Comparison of ENCODE assay signal across 15 mouse cellular contexts in genomic region chr5:20778274-20778984, GRCm38 (mm10).
A peak's percentile ranks its signal among the peaks of the same experiment; 100 is the strongest.
DNase-seq lines count a peak whose midpoint lies in the region; ATAC-seq and TF ChIP-seq lines count a peak whose summit lies in the region.
"Had no signal": no experiment of that assay in that cellular context is flagged by ENCODE, and none has a peak within 500 bp of the region (broad histone marks: within the 10 kb centered on the region; RNA-seq: fewer than 3 reads in every experiment).

No protein-coding gene starts in this region.

- no peaks in the 10 kb centered on the region for H3K27me3 ChIP-seq in heart, embryonic 14.5 days (ENCODE audit: control insufficient read depth, insufficient read depth, low read length)
- H3K27me3 ChIP-seq in G1E (ENCODE audit: insufficient read depth, low read length): no peaks in the 10 kb centered on the region
- no peaks in the 10 kb centered on the region for H3K27me3 ChIP-seq in embryonic facial prominence, embryonic 13.5 days
- no peaks in the 10 kb centered on the region for H3K27me3 ChIP-seq in liver, embryonic 13.5 days
- H3K27me3 ChIP-seq in neural tube, embryonic 15.5 days (replicated peaks): no peaks in the 10 kb centered on the region
- H3K27me3 ChIP-seq: kidney, embryonic 15.5 days; neural tube, embryonic 13.5 days had no signal

- WGBS in heart, embryonic 14.5 days: 45% methylated on average over 8 of the region's 8 CpGs
- WGBS in embryonic facial prominence, embryonic 13.5 days: 74% methylated on average over 8 of the region's 8 CpGs
- 60% methylated on average over 8 of the region's 8 CpGs for WGBS in liver, embryonic 13.5 days (ENCODE audit: insufficient replicate concordance)
- WGBS in neural tube, embryonic 15.5 days: 86% methylated on average over 8 of the region's 8 CpGs

- H3K4me1 ChIP-seq in heart, embryonic 14.5 days (ENCODE audit: control insufficient read depth in 2 of 2, insufficient read depth in 2 of 2, low read length in 2 of 2): peaks cover 4 to 6% of the 10 kb centered on the region in 2 experiments; a peak in 2 of 4 replicates
- H3K4me1 ChIP-seq in G1E (ENCODE audit: insufficient read depth, low read depth, low read length): peaks cover 31% of the 10 kb centered on the region
- H3K4me1 ChIP-seq in embryonic facial prominence, embryonic 13.5 days: peaks cover 13% of the 10 kb centered on the region
- peaks cover 15% of the 10 kb centered on the region for H3K4me1 ChIP-seq in liver, embryonic 13.5 days (replicated peaks)
- H3K4me1 ChIP-seq in neural tube, embryonic 15.5 days: no peaks in the 10 kb centered on the region
- H3K4me1 ChIP-seq: kidney, embryonic 15.5 days; midbrain, embryonic 10.5 days; neural tube, embryonic 13.5 days had no signal

- no peak for DNase-seq in heart, adult 18-20 months
- DNase-seq in G1E (ENCODE audit: low spot score): peak; percentile 33
- peak; percentile 34 for DNase-seq in liver, embryonic 13.5 days
- no peak for DNase-seq in kidney, adult 18-20 months
- DNase-seq in B cell, adult 2 months: no peak
- DNase-seq: adrenal gland, postnatal 14 days; layer of hippocampus, postnatal 36 days; right cerebral cortex, postnatal 14 days had no signal

- H3K27ac ChIP-seq in heart, embryonic 14.5 days (replicated peaks in 1 of 2; ENCODE audit: control insufficient read depth in 1 of 2, insufficient read depth in 1 of 2, low read depth in 2 of 2, low read length in 2 of 2): peak overlapping the region; percentile 27 to 37; a peak in 1 of 4 replicates
- H3K27ac ChIP-seq in embryonic facial prominence, embryonic 13.5 days: peak overlapping the region; percentile 84
- H3K27ac ChIP-seq in liver, embryonic 13.5 days: no peak overlapping the region; the same call in 1 of the 2 replicates
- no peak overlapping the region for H3K27ac ChIP-seq in neural tube, embryonic 15.5 days (replicated peaks)
- H3K27ac ChIP-seq: hindbrain, embryonic 14.5 days; kidney, embryonic 15.5 days; midbrain, embryonic 10.5 days; neural tube, embryonic 13.5 days had no signal

- H3K9me3 ChIP-seq in heart, embryonic 14.5 days (ENCODE audit: control insufficient read depth, low read length): no peaks in the 10 kb centered on the region
- H3K9me3 ChIP-seq in G1E (replicated peaks): no peaks in the 10 kb centered on the region
- H3K9me3 ChIP-seq in embryonic facial prominence, embryonic 13.5 days: no peaks in the 10 kb centered on the region
- no peaks in the 10 kb centered on the region for H3K9me3 ChIP-seq in liver, embryonic 13.5 days (replicated peaks)
- H3K9me3 ChIP-seq in neural tube, embryonic 15.5 days (replicated peaks): no peaks in the 10 kb centered on the region
- H3K9me3 ChIP-seq: kidney, embryonic 15.5 days; midbrain, embryonic 10.5 days; neural tube, embryonic 13.5 days had no signal

- no peak overlapping the region for H3K4me2 ChIP-seq in heart, embryonic 14.5 days (ENCODE audit: low read length)
- peak overlapping the region; percentile 20 for H3K4me2 ChIP-seq in embryonic facial prominence, embryonic 13.5 days
- H3K4me2 ChIP-seq in liver, embryonic 13.5 days: no peak overlapping the region
- H3K4me2 ChIP-seq in neural tube, embryonic 15.5 days: no peak overlapping the region
- H3K4me2 ChIP-seq: hindbrain, embryonic 14.5 days; kidney, embryonic 15.5 days; neural tube, embryonic 13.5 days had no signal

- H3K4me3 ChIP-seq in heart, embryonic 14.5 days (ENCODE audit: control insufficient read depth in 1 of 2, insufficient read depth in 1 of 2, low read depth in 1 of 2, low read length in 2 of 2): no peak overlapping the region
- H3K4me3 ChIP-seq in G1E (ENCODE audit: low read depth, low read length): no peak overlapping the region; the same call in 1 of the 2 replicates
- H3K4me3 ChIP-seq in embryonic facial prominence, embryonic 13.5 days: no peak overlapping the region
- H3K4me3 ChIP-seq in liver, embryonic 13.5 days (replicated peaks): no peak overlapping the region
- H3K4me3 ChIP-seq in neural tube, embryonic 15.5 days (replicated peaks): no peak overlapping the region
- H3K4me3 ChIP-seq: kidney, embryonic 15.5 days; midbrain, embryonic 10.5 days; neural tube, embryonic 13.5 days had no signal

- no peak for TF ChIP-seq CTCF in G1E (IDR thresholded peaks at IDR 0.05; ENCODE audit: low read depth, low read length)

- H3K36me3 ChIP-seq in heart, embryonic 14.5 days (ENCODE audit: control insufficient read depth, insufficient read depth, low read length): peaks cover 35% of the 10 kb centered on the region
- H3K36me3 ChIP-seq in G1E (replicated peaks): peaks cover 66% of the 10 kb centered on the region
- peaks cover 8% of the 10 kb centered on the region; the same call in 1 of the 2 replicates for H3K36me3 ChIP-seq in embryonic facial prominence, embryonic 13.5 days
- H3K36me3 ChIP-seq in liver, embryonic 13.5 days: peaks cover 5% of the 10 kb centered on the region; the same call in 1 of the 2 replicates
- H3K36me3 ChIP-seq in neural tube, embryonic 15.5 days: peaks cover 7% of the 10 kb centered on the region; the same call in 1 of the 2 replicates

- peak; percentile 66; the same call in 1 of the 2 replicates for ATAC-seq in heart, embryonic 14.5 days (ENCODE audit: insufficient number of reproducible peaks, insufficient read depth, low FRiP score, low read depth)
- ATAC-seq in G1E (ENCODE audit: extremely low read depth, insufficient number of reproducible peaks, low FRiP score, poor library complexity, severe bottlenecking): peak; percentile 81
- ATAC-seq in embryonic facial prominence, embryonic 13.5 days (ENCODE audit: insufficient number of reproducible peaks, insufficient read depth, low FRiP score, low TSS enrichment, low read depth): no peak
- ATAC-seq in liver, embryonic 13.5 days (ENCODE audit: low read depth): peak; percentile 90
- ATAC-seq in neural tube, embryonic 15.5 days (ENCODE audit: low FRiP score): no peak

- no peak overlapping the region for H3K9ac ChIP-seq in heart, embryonic 14.5 days (ENCODE audit: low read length)
- H3K9ac ChIP-seq in embryonic facial prominence, embryonic 13.5 days: no peak overlapping the region
- H3K9ac ChIP-seq in liver, embryonic 13.5 days: peak overlapping the region; percentile 13; the same call in 1 of the 2 replicates
- no peak overlapping the region for H3K9ac ChIP-seq in neural tube, embryonic 15.5 days (replicated peaks)
- H3K9ac ChIP-seq: hindbrain, embryonic 14.5 days; kidney, embryonic 15.5 days; neural tube, embryonic 13.5 days had no signal

Comparison
In these comparisons a context has a peak if more than half of its experiments do, and no peak if none do; other contexts are left out.
1. ATAC-seq: peak in heart, embryonic 14.5 days (single experiment), G1E (single experiment) and liver, embryonic 13.5 days (single experiment); none in embryonic facial prominence, embryonic 13.5 days (single experiment) and neural tube, embryonic 15.5 days (single experiment).
2. H3K27ac ChIP-seq: peak in heart, embryonic 14.5 days (2 of 2) and embryonic facial prominence, embryonic 13.5 days (single experiment); none in liver, embryonic 13.5 days (single experiment) and neural tube, embryonic 15.5 days (single experiment).
3. DNase-seq: peak in G1E (single experiment) and liver, embryonic 13.5 days (single experiment); none in heart, adult 18-20 months (0 of 2), kidney, adult 18-20 months (single experiment) and B cell, adult 2 months (0 of 2).